Mouse (Mus musculus) kidney, embryonic 15.5 days (tissue): ENCODE measurements around the gene Zfp653. TPM values are rescaled to one million over a fixed set of nuclear protein-coding genes. Genes with fewer than 3 reads are reported as not detected.

Experiments
- ATAC-seq: fragments of 200-750 bp; cut with Nextera tagmentation; replicated peaks from 2 replicates; pipeline ENCODE4 v1.8.0; 2017; ENCODE audit warnings: moderate TSS enrichment; ENCODE audit not compliant: low FRiP score
- H3K27ac ChIP-seq: fragments of 300-500 bp; sonication (generic); 2 replicates; pipeline ENCODE4 v1.5.1; 2015; ENCODE audit warnings: mild to moderate bottlenecking, inconsistent platforms
- H3K27me3 ChIP-seq: fragments of 300-500 bp; sonication (generic); 2 replicates; pipeline ENCODE4 v1.6.1; 2015; ENCODE audit warnings: inconsistent platforms
- H3K36me3 ChIP-seq: fragments of 300-500 bp; sonication (generic); 2 replicates; pipeline ENCODE4 v1.6.1; 2015; ENCODE audit warnings: inconsistent platforms
- H3K4me1 ChIP-seq: fragments of 300-500 bp; sonication (generic); 2 replicates; pipeline ENCODE4 v1.6.1; 2015; ENCODE audit warnings: inconsistent platforms
- H3K4me2 ChIP-seq: fragments of 300-500 bp; sonication (generic); 2 replicates; pipeline ENCODE4 v1.6.1; 2015; ENCODE audit warnings: moderate library complexity, mild to moderate bottlenecking, inconsistent platforms
- H3K4me3 ChIP-seq: fragments of 300-500 bp; sonication (generic); replicated peaks from 2 replicates; pipeline ENCODE4 v1.5.1; 2015; ENCODE audit warnings: mild to moderate bottlenecking, inconsistent platforms
- H3K9ac ChIP-seq: fragments of 300-500 bp; sonication (generic); 2 replicates; pipeline ENCODE4 v1.6.1; 2015; ENCODE audit warnings: mild to moderate bottlenecking, inconsistent platforms
- H3K9me3 ChIP-seq: fragments of 300-500 bp; sonication (generic); replicated peaks from 2 replicates; pipeline ENCODE4 v1.6.1; 2016; ENCODE audit warnings: inconsistent platforms
- WGBS: fragments of 180-500 bp; shearing (Covaris S2); methylation state at CpG from one replicate; pipeline ENCODE4 v1.1.7; 2015; ENCODE audit warnings: mixed read lengths; 5-methylcytosine and 5-hydroxymethylcytosine counted together
- polyA plus RNA-seq: library from polyadenylated mRNA; unstranded; fragments of >200 nt; fragmentation: Nextera tagmentation; extraction: Ambion mirVana; gene quantifications from 2 replicates; pipeline ENCODE4 v1.2.1, GENCODE M21; 2015

The Zfp653 gene
- polyA plus RNA-seq, 1 experiment from 2014 or later = 14.0 TPM

DNA sequence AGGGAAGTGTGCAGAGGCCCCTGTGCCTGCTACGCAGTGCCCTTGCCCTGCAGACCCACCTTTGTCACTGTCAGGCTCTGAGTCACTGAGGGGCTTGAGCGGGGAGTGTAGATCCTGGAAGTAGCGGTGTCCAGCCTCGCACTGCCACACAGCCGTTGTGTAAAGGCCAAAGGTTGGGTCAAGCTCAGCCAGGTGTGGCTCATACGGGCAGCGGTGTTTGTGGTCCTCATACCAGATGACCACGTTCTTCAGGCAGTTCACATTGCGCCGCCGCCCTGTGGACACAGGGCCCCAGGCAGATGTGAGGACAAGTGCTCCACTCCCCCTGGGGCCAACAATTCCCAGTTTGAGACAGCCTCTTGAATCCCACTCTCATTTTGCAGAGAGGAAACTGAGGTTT lies 5.5 kb downstream of the Zfp653 start:
- no peaks in the 10 kb centered on the region for H3K27me3 ChIP-seq
- H3K4me3 ChIP-seq = no peak overlapping the region
- no peaks in the 10 kb centered on the region for H3K9me3 ChIP-seq
- no peak for ATAC-seq
- peaks cover 69% of the 10 kb centered on the region for H3K36me3 ChIP-seq
- no peak overlapping the region for H3K9ac ChIP-seq
- 89% methylated on average over 11 of the region's 11 CpGs for WGBS
- peaks cover 12% of the 10 kb centered on the region for H3K4me1 ChIP-seq
- no peak overlapping the region for H3K4me2 ChIP-seq
- no peak overlapping the region for H3K27ac ChIP-seq

DNA sequence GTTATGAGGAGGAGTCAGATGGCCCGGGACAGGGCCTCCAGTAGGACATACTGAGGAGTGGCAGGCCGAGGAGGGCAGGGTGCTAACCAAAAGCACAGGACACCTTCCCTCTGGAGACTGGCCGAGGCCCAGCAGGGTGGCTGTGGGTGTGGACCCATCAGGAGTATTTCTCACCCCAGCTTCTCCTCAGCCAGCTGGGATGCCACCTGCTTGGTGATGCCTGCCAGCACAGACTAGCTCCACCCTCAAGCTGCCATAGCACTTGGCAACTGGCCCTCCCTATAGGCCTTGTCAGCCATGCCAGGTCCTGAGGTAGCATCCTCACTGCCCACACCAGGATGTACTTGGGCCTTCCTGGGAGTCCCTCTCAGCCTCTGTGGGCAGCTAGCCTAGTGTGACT lies 6.8 kb downstream of the Zfp653 start:
- no peak for ATAC-seq
- Histone ChIP-seq H3K9ac (no peak overlapping the region), H3K27me3 (no peaks in the 10 kb centered on the region), H3K9me3 (no peaks in the 10 kb centered on the region), H3K4me2 (no peak overlapping the region), H3K27ac (no peak overlapping the region), H3K36me3 (peaks cover 78% of the 10 kb centered on the region), H3K4me1 (no peaks in the 10 kb centered on the region), H3K4me3 (no peak overlapping the region)
- 96% methylated on average over 3 of the region's 3 CpGs for WGBS

DNA sequence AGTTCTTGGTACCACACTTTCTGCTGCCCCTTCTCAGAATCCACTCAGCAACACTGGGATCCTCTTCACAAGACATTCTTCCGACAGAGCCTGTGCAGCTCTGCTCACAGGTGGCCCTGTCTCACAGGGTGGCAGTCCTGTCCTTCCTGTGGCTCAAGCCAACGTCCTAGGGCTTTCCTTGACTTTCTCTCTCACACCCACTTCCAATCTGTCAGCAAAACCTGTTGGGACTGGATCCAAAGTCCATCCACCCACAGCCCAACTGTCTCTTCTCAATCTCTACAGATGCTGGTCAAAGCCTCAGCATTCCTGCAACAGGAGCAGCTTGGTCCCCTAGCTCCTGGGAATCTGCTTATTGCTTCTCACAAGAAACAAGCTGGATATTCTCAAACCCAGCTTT lies 9.8 kb downstream of the Zfp653 start:
- WGBS = 84% methylated on average over 2 of the region's 2 CpGs
- ATAC-seq = no peak

DNA sequence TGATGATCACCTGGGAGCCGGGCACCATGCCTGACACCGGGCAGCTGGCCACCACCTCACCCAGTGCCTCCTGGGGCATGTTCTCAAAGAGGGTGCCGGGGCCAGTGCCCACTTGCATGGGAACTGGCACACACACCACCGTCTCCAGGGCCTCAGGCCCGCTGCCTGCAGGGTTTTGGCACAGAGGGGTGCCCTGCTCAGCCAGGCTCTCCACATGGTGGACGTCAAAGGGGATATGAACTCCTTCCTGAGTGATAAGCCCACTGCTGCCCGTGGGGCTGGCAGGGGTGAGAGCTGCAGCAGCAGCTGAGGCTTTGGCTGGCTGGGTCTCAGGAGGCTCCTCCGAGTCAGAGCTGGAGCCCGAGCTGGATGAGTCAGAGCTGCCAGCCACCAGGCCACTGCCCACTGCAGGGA lies 13.2 kb downstream of the Zfp653 start:
- Histone ChIP-seq H3K4me1 (peaks cover 12% of the 10 kb centered on the region), H3K27me3 (peaks cover 28% of the 10 kb centered on the region), H3K9ac (no peak overlapping the region), H3K4me3 (no peak overlapping the region), H3K27ac (no peak overlapping the region), H3K9me3 (no peaks in the 10 kb centered on the region), H3K36me3 (peaks cover 56% of the 10 kb centered on the region), H3K4me2 (no peak overlapping the region)
- WGBS = 89% methylated on average over 9 of the region's 9 CpGs
- no peak for ATAC-seq

More for the DNA sequence above, 9.8 kb downstream of the Zfp653 start:
- Histone ChIP-seq H3K4me2 (no peak overlapping the region), H3K4me3 (no peak overlapping the region), H3K4me1 (no peaks in the 10 kb centered on the region), H3K9ac (no peak overlapping the region), H3K9me3 (no peaks in the 10 kb centered on the region), H3K36me3 (peaks cover 87% of the 10 kb centered on the region), H3K27ac (no peak overlapping the region), H3K27me3 (no peaks in the 10 kb centered on the region)

DNA sequence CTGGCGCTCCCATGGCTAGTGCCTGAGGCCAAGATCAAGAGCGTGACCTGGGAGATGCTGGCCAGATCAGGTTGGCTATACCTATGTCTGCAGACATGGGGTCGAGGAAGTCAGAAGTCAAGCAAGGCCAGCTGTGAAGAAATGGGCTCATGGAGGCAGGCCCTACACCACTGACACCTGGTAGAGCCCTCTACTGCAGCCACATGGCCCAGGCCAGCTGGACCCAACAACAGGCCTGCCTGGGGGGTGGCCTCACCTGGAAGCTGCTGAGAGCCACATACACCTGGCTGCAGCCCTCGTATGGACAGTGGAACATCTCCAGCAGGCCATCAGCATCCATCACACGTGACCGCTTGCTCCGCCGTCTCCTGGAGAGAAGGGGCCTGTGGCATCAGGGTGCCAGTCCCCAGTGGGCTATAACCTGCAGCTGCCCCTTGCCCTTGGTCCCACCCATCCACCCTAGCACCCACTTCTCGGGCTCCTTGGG lies 14.1 kb downstream of the Zfp653 start:
- H3K4me2 ChIP-seq = no peak overlapping the region
- H3K9ac ChIP-seq = no peak overlapping the region
- H3K36me3 ChIP-seq = peaks cover 47% of the 10 kb centered on the region
- no peak overlapping the region for H3K27ac ChIP-seq
- H3K4me1 ChIP-seq = peaks cover 13% of the 10 kb centered on the region
- H3K9me3 ChIP-seq = no peaks in the 10 kb centered on the region
- peaks cover 37% of the 10 kb centered on the region for H3K27me3 ChIP-seq
- no peak overlapping the region for H3K4me3 ChIP-seq
- no peak for ATAC-seq
- whole genome bisulfite sequencing = 90% methylated on average over 9 of the region's 9 CpGs

DNA sequence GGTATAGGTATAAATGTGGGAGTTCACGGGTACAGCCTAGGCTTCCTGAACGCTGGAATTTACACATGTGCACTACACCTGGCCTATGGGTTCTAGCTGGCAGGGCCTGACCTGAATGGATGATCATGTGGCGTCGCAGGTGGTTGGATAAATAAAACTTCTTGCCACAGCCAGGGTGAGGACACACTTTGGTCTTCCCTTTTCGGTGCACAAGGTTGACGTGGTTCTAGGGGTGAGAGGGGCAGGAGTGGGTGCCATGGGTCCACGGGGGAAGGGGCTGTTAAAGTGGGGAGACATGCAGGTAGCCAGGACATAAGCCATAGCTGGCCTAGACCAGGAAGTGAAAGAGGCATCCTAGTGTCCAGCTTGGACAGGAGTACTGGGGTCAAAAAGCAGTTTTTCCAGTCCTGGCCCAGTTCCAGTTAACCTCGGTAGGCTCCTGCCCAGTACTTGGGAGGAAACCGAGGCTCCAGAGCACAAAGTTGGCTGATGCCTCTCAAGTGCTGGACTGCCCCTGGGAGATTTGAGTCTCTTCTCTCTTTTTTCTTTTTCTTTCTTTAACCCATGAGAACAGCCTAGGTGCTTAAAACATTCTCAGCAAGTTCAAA lies 14.8 kb downstream of the Zfp653 start:
- Histone ChIP-seq H3K9me3 (no peaks in the 10 kb centered on the region), H3K9ac (no peak overlapping the region), H3K27ac (no peak overlapping the region), H3K4me1 (peaks cover 20% of the 10 kb centered on the region), H3K4me3 (no peak overlapping the region), H3K27me3 (peaks cover 44% of the 10 kb centered on the region), H3K36me3 (peaks cover 41% of the 10 kb centered on the region), H3K4me2 (no peak overlapping the region)
- ATAC-seq = no peak
- 77% methylated on average over 9 of the region's 9 CpGs for WGBS

DNA sequence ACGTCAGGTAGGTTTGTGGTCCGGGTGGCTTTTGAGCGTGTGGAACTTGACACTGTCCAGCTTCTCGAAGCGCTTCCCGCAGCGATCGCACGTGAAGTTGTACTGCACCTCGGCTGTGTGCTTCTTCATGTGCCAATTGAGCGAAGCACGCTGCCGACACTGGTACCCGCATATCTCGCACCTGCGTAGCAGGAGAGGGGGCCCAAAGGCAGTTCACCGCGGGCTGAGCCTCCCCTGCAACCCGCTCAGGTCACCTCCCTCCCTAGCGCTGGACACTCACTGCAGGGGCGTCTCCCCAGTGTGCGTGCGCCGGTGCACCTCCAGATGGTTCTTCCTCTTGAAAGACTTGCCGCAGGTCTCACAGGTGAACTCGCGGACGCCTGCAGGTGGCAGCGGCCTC lies 15.5 kb downstream of the Zfp653 start:
- Histone ChIP-seq H3K27me3 (peaks cover 51% of the 10 kb centered on the region), H3K9me3 (no peaks in the 10 kb centered on the region), H3K36me3 (peaks cover 34% of the 10 kb centered on the region), H3K4me1 (peaks cover 27% of the 10 kb centered on the region), H3K4me3 (no peak overlapping the region), H3K9ac (no peak overlapping the region), H3K27ac (no peak overlapping the region), H3K4me2 (no peak overlapping the region)
- ATAC-seq = no peak
- WGBS = 32% methylated on average over 29 of the region's 29 CpGs

DNA sequence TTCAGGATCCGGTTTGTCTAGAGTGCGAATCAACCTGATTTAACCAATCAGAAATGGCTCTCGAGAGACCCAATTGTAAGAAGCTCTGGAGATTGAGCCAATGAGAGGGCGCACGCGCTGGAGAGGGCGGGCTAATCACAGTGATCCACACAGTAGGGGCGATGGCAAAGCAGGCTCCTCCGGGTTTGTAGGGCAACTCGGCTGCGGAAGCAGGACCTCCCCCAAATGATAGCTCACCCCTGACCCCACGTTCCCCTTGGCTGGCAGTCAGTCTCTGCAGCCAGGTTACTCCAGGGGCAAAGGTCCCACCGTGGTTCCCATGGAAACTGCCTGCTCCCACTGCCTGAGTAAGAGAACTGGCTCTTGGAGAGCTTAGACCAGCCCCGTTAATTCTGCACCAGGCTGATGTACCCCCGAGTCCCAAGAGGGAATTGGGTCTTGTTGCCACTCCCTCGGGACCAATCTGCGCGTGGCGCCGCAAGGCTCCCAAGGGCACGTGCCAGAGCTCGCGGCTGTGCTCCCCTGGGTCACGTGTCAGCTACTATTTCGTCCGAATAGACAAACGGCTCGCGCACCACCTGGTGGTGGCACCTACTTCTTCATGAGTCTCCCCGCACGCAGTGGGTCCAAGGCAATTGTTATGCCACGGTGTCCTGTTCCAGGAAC lies 16.6 kb downstream of the Zfp653 start:
- WGBS = 1% methylated on average over 32 of the region's 32 CpGs
- Histone ChIP-seq H3K4me2 (peak overlapping the region; percentile 48), H3K9ac (no peak overlapping the region), H3K27me3 (peaks cover 63% of the 10 kb centered on the region), H3K9me3 (no peaks in the 10 kb centered on the region), H3K27ac (no peak overlapping the region), H3K36me3 (peaks cover 27% of the 10 kb centered on the region), H3K4me1 (peaks cover 32% of the 10 kb centered on the region), H3K4me3 (peak overlapping the region; percentile 20)
- peak; percentile 44 for ATAC-seq

DNA sequence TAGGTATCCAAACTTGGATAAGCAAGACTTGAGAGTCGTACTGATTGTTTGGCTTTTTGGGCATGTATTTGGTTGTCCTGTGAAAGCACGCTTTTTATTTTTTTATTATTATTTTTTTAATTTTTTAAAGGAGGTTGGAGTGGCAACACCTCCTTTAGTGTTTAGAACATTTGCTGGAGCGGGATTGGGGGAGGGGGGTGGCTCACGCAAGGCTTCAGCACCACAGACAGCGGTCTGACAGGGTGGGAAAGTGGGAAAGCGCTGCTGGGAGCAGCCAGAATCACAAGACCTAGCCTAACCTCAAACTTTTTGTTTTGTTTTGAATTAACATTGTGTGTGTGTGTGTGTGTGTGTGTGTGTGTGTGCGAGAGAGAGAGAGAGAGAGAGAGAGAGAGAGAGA lies 17.5 kb downstream of the Zfp653 start:
- no peak overlapping the region for H3K9ac ChIP-seq
- H3K27me3 ChIP-seq = peaks cover 72% of the 10 kb centered on the region
- ATAC-seq = no peak
- WGBS = 31% methylated on average over 6 of the region's 7 CpGs
- peaks cover 18% of the 10 kb centered on the region for H3K36me3 ChIP-seq
- H3K4me1 ChIP-seq = peaks cover 32% of the 10 kb centered on the region
- no peaks in the 10 kb centered on the region for H3K9me3 ChIP-seq
- H3K4me2 ChIP-seq = no peak overlapping the region
- H3K27ac ChIP-seq = no peak overlapping the region
- H3K4me3 ChIP-seq = no peak overlapping the region

DNA sequence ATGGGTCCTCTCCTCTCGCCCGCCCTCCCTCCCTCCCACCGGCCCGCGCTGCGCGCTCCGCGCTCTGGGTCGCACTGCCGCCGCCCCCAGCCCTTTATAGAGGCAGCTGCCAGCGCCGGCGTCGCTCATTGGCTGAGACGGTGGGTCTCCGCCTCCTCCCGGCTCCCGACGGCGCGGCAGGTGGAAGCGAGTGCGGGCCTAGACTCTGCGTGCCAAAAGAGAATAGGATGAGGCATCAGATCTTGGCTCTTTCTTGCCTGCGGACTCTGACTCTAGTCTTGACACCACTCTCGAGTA lies 19.3 kb downstream of the Zfp653 start, which contains the start of gene Elavl3:
Elavl3 (minus strand) TSS at position 66 of the 297 bp plus-strand sequence.
- no peak for ATAC-seq
- H3K4me1 ChIP-seq = peaks cover 32% of the 10 kb centered on the region
- no peaks in the 10 kb centered on the region for H3K9me3 ChIP-seq
- peaks cover 1% of the 10 kb centered on the region for H3K36me3 ChIP-seq
- H3K27ac ChIP-seq = no peak within 1 kb of the TSS
- H3K4me2 ChIP-seq = peak within 1 kb of the TSS; percentile 74
- WGBS = under 1% methylated on average over 18 of the region's 28 CpGs
- no peak within 1 kb of the TSS for H3K9ac ChIP-seq
- H3K4me3 ChIP-seq = peak within 1 kb of the TSS; percentile 44
- peaks cover 75% of the 10 kb centered on the region for H3K27me3 ChIP-seq

DNA sequence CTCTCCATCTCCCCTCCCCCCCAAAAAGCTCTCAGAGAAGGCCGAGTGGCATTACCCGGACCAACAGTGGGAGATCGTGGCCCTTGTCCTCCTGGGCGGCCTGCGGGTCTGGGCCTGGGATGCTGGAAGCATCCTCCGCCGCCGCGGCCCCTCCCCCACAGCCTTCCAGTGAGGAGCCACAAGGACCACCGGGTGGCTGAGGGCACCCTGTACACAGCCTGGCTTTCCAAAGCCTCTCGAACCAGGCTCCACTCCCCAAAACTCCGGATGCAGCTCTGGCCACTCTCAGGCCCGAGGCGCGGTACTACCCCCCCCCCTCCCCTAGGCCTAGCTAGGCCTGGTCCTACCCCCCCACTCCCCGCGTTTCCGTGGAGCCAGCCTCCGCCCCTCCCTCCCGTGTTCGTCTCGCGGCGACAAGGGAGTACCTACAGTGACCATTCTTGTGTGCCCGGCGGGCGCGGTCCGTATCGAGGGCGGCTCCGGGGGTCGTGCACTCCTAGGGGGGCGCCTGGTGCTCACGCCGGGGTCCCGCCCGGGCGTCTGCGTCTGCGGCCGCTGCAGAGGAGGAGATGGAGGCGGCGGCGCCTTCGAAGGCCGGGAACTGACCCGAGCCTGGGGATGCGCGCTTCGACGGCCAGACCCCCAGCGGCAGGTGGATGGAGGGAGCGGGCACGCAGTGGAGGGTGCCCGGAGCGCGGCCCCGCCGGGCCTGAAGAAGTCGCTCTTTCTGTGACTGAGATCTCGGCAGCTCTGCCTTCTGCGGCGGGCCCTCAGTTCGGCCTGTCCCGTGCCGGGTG lies 19.8 kb downstream of the Zfp653 start:
- H3K4me1 ChIP-seq = peaks cover 32% of the 10 kb centered on the region
- under 1% methylated on average over 61 of the region's 67 CpGs for WGBS
- H3K27me3 ChIP-seq = peaks cover 75% of the 10 kb centered on the region
- no peak for ATAC-seq
- H3K4me2 ChIP-seq = peak overlapping the region; percentile 74
- H3K4me3 ChIP-seq = peak overlapping the region; percentile 44
- H3K36me3 ChIP-seq = no peaks in the 10 kb centered on the region
- H3K9ac ChIP-seq = no peak overlapping the region
- no peaks in the 10 kb centered on the region for H3K9me3 ChIP-seq
- H3K27ac ChIP-seq = no peak overlapping the region

DNA sequence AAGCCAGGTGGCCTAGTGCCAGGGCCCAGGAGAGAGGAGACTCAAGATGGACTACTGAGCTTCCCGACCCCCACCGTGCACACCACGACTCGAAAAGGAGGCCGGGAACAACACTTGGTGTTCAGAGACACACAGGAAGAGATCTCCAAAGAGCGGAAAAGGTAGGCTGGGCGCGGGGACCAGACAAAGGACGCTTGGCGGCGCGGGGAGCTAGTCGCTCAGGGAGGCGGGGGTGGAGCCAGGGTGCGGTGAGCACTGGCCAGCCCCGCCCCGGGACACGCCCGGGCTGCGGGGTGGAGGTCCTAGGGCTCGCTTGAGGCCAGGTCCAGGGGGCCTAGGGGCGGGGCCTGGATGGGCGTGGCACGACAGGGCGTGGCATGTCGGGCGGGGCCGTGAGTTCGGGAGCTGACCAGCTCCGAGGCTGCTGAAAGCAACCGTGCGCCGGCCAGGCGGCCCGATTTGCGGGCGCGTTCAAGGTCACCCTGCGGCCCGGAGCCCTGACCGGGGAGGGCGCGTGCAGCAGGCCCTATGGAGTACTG lies 20.8 kb downstream of the Zfp653 start:
- Histone ChIP-seq H3K27ac (no peak overlapping the region), H3K4me1 (peaks cover 27% of the 10 kb centered on the region), H3K9me3 (no peaks in the 10 kb centered on the region), H3K4me3 (peak overlapping the region; percentile 44), H3K36me3 (no peaks in the 10 kb centered on the region), H3K27me3 (peaks cover 69% of the 10 kb centered on the region), H3K9ac (no peak overlapping the region), H3K4me2 (peak overlapping the region; percentile 74)
- WGBS = under 1% methylated on average over 43 of the region's 43 CpGs
- ATAC-seq = peak; percentile 52; the same call in 1 of the 2 replicates
